12 mouse cellular contexts compared by ENCODE assay signal in genomic region chr14:122869831-122870230, GRCm38 (mm10).
"Had no signal": no experiment of that assay in that cellular context is flagged by ENCODE, and none has a peak within 500 bp of the region (broad histone marks: within the 10 kb centered on the region; RNA-seq: fewer than 3 reads in every experiment).

No protein-coding gene starts in this region.

- H3K4me1 ChIP-seq: limb, embryonic 15.5 days had no signal

- H3K27me3 ChIP-seq: liver, embryonic 12.5 days had no signal

- H3K27ac ChIP-seq: limb, embryonic 15.5 days; liver, embryonic 12.5 days; midbrain, embryonic 10.5 days; neural tube, embryonic 13.5 days had no signal

- DNase-seq: kidney, postnatal 10 days; layer of hippocampus, postnatal 36 days; lung, embryonic 14.5 days; lung, postnatal 10 days; lung, postnatal 4 days; midbrain, embryonic 14.5 days; right cerebral cortex, postnatal 25 days; thymus, postnatal 4 days had no signal

- ATAC-seq: liver, embryonic 12.5 days had no signal

- H3K4me3 ChIP-seq: limb, embryonic 15.5 days; liver, embryonic 12.5 days; midbrain, embryonic 10.5 days; neural tube, embryonic 13.5 days had no signal

- H3K9ac ChIP-seq: limb, embryonic 15.5 days; liver, embryonic 12.5 days; lung, embryonic 14.5 days; neural tube, embryonic 13.5 days had no signal

- H3K9me3 ChIP-seq: limb, embryonic 15.5 days; liver, embryonic 12.5 days; midbrain, embryonic 10.5 days; neural tube, embryonic 13.5 days had no signal

- H3K36me3 ChIP-seq: limb, embryonic 15.5 days; liver, embryonic 12.5 days; midbrain, embryonic 10.5 days; neural tube, embryonic 13.5 days had no signal

- H3K4me2 ChIP-seq: limb, embryonic 15.5 days; liver, embryonic 12.5 days; lung, embryonic 14.5 days; neural tube, embryonic 13.5 days had no signal
